Mouse (Mus musculus) liver, embryonic 18 days (tissue): ENCODE measurements around the gene Fscn3. TPM values are rescaled to one million over a fixed set of nuclear protein-coding genes. Genes with fewer than 3 reads are reported as not detected.

ENCODE experiments used
- polyA plus RNA-seq: library from polyadenylated mRNA; depleted of rRNA; stranded (reverse); fragments of >200 nt; gene quantifications from 2 replicates; pipeline ENCODE4 v1.2.3, GENCODE M21; 2012; rRNA removed

Fscn3 gene
- 0.08 and 0.10 TPM in 2 replicates for polyA plus RNA-seq

DNA sequence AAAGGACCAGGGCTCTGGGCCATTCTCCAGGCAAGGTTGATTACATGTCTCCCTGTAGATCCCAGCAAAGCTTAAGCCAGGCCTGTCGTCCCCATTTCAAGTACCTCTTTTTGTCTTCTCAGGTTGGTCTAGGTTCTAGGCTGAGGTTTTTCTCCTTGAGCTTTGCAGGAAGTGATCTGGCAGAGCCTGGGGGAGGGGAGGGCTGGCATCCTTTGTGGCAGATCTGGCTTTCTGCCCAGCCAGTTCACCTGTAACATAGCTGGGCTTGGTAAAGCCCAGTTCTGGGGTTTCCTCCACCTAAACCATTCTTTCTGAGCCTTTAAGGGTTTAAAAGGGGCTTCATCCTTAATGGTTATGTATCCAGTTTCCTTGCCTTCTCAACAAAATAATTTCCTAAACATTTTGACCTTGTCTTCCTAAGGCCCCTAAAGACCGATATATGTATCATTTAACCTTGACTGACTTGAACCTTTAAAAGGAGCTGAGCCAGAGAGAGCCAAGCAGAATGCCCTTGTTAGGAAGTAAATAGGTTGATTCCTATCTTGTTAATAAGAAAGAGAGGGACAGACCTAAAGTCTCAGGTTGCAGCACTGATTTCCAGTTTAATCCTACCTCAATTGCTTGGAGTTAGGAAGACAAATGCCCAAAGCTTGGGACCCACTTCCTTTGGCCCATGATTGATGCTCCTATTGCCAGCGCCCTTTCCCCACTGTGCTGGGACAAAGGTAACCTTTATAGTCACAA, at the start of gene Fscn3:
Gene Fscn3, plus strand, starts transcription at position 694 of the 744 bp plus-strand sequence.

DNA sequence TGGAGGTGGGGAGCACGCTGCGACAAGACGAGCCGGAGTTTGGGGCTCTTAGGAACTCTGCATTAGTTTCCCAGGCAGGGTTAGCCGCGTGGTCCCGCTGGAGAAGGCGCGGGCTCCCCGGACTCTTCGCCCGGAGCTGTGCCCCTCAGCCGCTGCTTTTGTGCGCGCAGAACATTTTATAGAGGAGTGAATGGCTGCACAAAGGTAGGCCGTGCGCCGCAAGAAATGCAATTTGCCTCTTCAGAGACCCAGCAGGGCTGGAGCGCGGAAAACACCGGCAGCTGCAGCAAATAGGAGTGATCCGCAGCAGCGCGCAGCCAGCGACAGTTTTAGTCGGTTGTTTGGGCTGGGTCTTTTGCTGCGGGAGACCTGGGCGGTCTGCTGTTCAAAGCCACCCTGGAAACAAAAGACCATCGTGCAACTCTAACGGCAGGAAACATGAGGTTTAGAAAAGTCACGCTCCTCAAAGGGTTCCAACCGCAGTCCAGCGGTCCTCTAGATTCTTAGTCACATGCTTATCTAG, 29.8 kb upstream of the Fscn3 start, which contains the start of gene Zfp800:
Gene Zfp800, minus strand, starts transcription at position 325 of the 523 bp plus-strand sequence.

DNA sequence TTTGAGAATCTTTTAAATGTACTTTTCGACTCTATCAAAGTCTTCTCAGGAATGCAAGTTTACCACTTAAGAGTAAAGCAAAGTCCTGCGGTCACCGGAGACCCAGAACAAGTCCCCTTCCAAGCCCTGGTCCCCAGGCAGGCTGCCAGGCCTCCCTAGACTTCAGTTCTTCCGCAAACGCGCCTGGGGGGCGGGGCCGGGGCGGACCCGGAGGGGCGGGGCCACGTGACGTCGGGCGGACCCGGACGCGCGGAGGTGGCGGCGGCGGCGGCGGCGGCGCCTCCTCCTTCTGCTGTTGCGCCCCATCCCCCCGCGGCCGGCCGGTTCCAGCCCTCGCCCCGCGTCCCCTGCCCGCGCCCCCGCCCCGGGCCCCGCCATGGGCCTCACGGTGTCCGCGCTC, 4.3 kb upstream of the Fscn3 start, which contains the start of gene Arf5:
Gene Arf5, plus strand, starts transcription at position 248 of the 400 bp plus-strand sequence.

DNA sequence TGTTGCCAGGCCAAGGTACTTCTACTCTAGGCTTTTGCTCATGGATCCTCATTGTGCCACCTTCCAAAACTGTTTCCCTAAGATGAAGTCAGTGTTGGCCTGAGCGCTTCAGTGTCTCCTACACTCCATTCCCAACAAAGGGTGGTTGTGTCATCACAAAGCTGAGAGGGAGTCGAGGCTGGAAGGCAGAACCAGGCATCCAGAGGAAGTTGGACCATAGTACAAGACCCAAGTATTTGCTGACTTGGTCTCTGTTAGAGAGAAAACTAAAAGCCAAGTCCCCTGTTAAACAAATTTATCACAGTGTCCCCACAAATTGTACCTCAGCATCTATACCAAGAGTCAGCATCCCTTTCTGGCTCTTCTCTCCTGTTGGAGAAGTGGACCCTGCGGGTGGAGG, 701 bp downstream of the Fscn3 start, which contains the start of gene Gcc1:
Gene Gcc1, minus strand, starts transcription at position 101 of the 400 bp plus-strand sequence.

DNA sequence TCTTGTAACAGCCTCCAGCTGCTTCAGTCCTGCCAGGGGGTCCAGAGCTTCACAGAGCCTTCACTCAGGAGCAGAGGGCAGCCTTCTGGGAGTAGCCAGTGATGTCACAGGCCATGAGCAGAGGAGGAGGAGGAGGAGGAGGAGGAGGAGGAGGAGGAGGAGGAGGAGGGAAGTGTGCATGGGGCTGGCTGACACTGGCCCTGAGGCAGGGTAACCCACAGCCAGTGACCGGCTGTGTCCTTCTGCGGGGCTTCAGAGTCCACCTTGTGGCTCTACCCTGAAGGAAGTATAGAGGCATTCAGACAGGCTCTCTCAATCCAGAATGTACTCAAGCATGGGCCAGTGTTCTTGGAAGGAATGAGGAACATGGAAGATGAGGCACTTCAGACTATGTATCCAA, 21.7 kb downstream of the Fscn3 start, which contains the start of gene Pax4:
Gene Pax4, minus strand, starts transcription at position 101 of the 400 bp plus-strand sequence.

DNA sequence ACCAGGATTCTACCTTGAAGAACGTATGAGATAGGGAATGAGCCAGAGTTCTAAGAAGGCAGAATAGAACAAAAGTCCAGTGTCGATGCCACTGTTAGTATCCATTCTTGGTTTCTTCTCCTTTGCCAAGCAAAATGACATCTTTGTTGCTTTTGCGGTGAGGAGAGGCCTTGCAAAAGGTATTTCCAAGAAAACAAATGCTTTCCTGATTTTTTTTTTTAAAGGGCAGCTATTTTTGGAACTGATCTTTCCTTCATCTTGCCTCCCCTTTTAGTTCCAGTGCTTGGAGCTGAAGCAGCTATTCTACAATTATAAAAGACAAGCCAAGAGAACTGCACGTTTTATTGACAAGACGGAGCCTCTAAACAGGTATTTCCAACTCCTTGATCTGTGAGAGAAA, 47.2 kb downstream of the Fscn3 start, which contains the start of gene Snd1:
Gene Snd1, plus strand, starts transcription at position 301 of the 400 bp plus-strand sequence.

Other genes with a start within 250 kb of the Fscn3 start
- gene Zfp800, start 29.8 kb upstream of the Fscn3 start, polyA plus RNA-seq: 5.5 and 6.2 TPM in 2 replicates
- 207 and 226 TPM in 2 replicates for gene Arf5, start 4.2 kb upstream of the Fscn3 start, polyA plus RNA-seq
- gene Gcc1, start 601 bp downstream of the Fscn3 start, polyA plus RNA-seq: 3.6 and 4.1 TPM in 2 replicates
- not detected in 2 replicates for gene Pax4, start 21.6 kb downstream of the Fscn3 start, polyA plus RNA-seq
- 46.8 and 57.0 TPM in 2 replicates for gene Snd1, start 47.4 kb downstream of the Fscn3 start, polyA plus RNA-seq